Mouse (Mus musculus) ES-Bruce4 (cell line): ENCODE results near the gene Siah3.

Experiments used
- CTCF ChIP-seq: IDR thresholded peaks from one replicate; pipeline ENCODE4 v1.8.1; 2011; ENCODE audit warnings: low read depth, low read length
- EP300 ChIP-seq: IDR thresholded peaks from 2 replicates; pipeline ENCODE4 v1.6.1; 2011; ENCODE audit warnings: low read depth, low read length; ENCODE audit not compliant: insufficient read depth
- POLR2A ChIP-seq: IDR thresholded peaks from one replicate; pipeline ENCODE4 v1.8.1; 2011; ENCODE audit warnings: low read length; ENCODE audit not compliant: insufficient read depth

DNA sequence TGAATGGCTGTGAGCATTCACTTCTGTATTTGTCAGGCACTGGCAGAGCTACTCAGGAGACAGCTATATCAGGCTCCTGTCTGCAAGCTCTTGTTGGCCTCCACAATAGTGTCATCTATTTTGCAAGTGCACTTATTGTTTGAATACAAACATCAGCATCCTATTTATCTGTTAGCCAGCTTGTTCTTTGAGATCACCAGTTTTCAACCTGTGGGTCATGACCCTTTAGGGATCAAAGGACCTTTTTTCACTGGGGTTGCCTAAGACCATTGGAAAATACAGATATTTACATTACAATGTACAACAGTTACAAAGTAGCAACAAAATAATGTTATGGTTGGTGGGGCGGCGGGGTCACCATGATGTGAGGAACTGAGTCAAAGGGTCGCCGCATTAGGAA lies 1.9 kb upstream of the Siah3 start:
- TF ChIP-seq POLR2A, result no peak
- no peak for TF ChIP-seq CTCF
- no peak for TF ChIP-seq EP300
